Mouse (Mus musculus) thymus, adult 2 months (tissue): ENCODE data around the gene Tulp2.

Experiments used
- CTCF ChIP-seq: fragments of 200-500 bp; IDR thresholded peaks from 2 replicates; pipeline ENCODE4 v1.5.1; 2012; ENCODE audit warnings: mild to moderate bottlenecking, control low read depth, low read length, moderate library complexity, borderline replicate concordance; ENCODE audit not compliant: control insufficient read depth, poor library complexity, insufficient read depth; ENCODE audit errors: extremely low read depth
- POLR2A ChIP-seq: fragments of 200-500 bp; IDR thresholded peaks from 2 replicates; pipeline ENCODE4 v1.6.1; 2012; ENCODE audit warnings: mild to moderate bottlenecking, low read length, control low read depth, moderate library complexity; ENCODE audit not compliant: control insufficient read depth, poor library complexity, insufficient read depth; ENCODE audit errors: extremely low read depth

GRCm38 (mm10) chr7:45459564-45460140 lies 22.0 kb upstream of the Tulp2 start, which contains the start of gene Ftl1:
- TF ChIP-seq POLR2A (peak; percentile 95), CTCF (0 out of 2 replicates have a peak, but pooled peaks have one; percentile 18)
